Comparison of ENCODE assay signal across 24 mouse cellular contexts in genomic region chr10:99354352-99354751, GRCm38 (mm10).
DNase-seq lines count a peak whose midpoint lies in the region; ATAC-seq and TF ChIP-seq lines count a peak whose summit lies in the region.
"Had no signal": no experiment of that assay in that cellular context is flagged by ENCODE, and none has a peak within 500 bp of the region (broad histone marks: within the 10 kb centered on the region; RNA-seq: fewer than 3 reads in every experiment).

No protein-coding gene starts in this region.

- H3K4me2 ChIP-seq in kidney, postnatal 0 days (ENCODE audit: low read length) = 0 out of 2 replicates have a peak overlapping the region, but pooled peaks have one; percentile 30
- no peak overlapping the region for H3K4me2 ChIP-seq in intestine, embryonic 16.5 days (ENCODE audit: low read depth, low read length)
- H3K4me2 ChIP-seq: embryonic facial prominence, embryonic 13.5 days; forebrain, embryonic 15.5 days; heart, embryonic 11.5 days; hindbrain, embryonic 13.5 days; liver, embryonic 12.5 days; midbrain, embryonic 13.5 days; stomach, embryonic 15.5 days had no signal

- TF ChIP-seq CTCF in kidney, postnatal 0 days (IDR thresholded peaks at IDR 0.05; ENCODE audit: low read depth) = no peak
- no peak for TF ChIP-seq CTCF in ES-Bruce4 (IDR thresholded peaks at IDR 0.05; ENCODE audit: low read depth, low read length)
- TF ChIP-seq CTCF in gastrocnemius, adult 2 months (IDR thresholded peaks at IDR 0.05) = no peak

- intact Hi-C loops in gastrocnemius, adult 2 months (cut with DNase I) = no loop called here

- no peaks in the 10 kb centered on the region for H3K27me3 ChIP-seq in kidney, postnatal 0 days (ENCODE audit: insufficient read depth, low read length)
- no peaks in the 10 kb centered on the region for H3K27me3 ChIP-seq in ES-Bruce4 (ENCODE audit: control insufficient read depth, insufficient read depth, low read length, poor library complexity, severe bottlenecking)
- no peaks in the 10 kb centered on the region for H3K27me3 ChIP-seq in intestine, embryonic 16.5 days (replicated peaks; ENCODE audit: control insufficient read depth, insufficient read depth, low read length)
- H3K27me3 ChIP-seq: forebrain, embryonic 15.5 days; hindbrain, embryonic 13.5 days; liver, embryonic 12.5 days; midbrain, embryonic 13.5 days; stomach, embryonic 15.5 days had no signal

- no peak for TF ChIP-seq POLR2A in ES-Bruce4 (IDR thresholded peaks at IDR 0.05; ENCODE audit: insufficient read depth, low read length)

- H3K79me2 ChIP-seq in macrophage (ENCODE audit: inconsistent target) = no peaks in the 10 kb centered on the region

- no peak overlapping the region for H3K27ac ChIP-seq in kidney, postnatal 0 days
- peak overlapping the region; percentile 97 for H3K27ac ChIP-seq in ES-Bruce4 (ENCODE audit: insufficient read depth, low read length)
- peak overlapping the region; percentile 80 for H3K27ac ChIP-seq in intestine, embryonic 16.5 days (ENCODE audit: low read length)
- peak overlapping the region; percentile 36 for H3K27ac ChIP-seq in macrophage
- H3K27ac ChIP-seq in gastrocnemius, adult 2 months = no peak overlapping the region
- H3K27ac ChIP-seq: embryonic facial prominence, embryonic 13.5 days; forebrain, embryonic 10.5 days; forebrain, embryonic 15.5 days; hindbrain, embryonic 13.5 days; liver, embryonic 12.5 days; midbrain, embryonic 13.5 days; stomach, embryonic 15.5 days had no signal

- H3K9me3 ChIP-seq in kidney, postnatal 0 days (replicated peaks; ENCODE audit: low read length) = no peaks in the 10 kb centered on the region
- no peaks in the 10 kb centered on the region for H3K9me3 ChIP-seq in ES-Bruce4 (replicated peaks; ENCODE audit: control insufficient read depth, insufficient read depth, low read length, poor library complexity, severe bottlenecking)
- no peaks in the 10 kb centered on the region for H3K9me3 ChIP-seq in intestine, embryonic 16.5 days (ENCODE audit: control insufficient read depth, low read length)
- H3K9me3 ChIP-seq: embryonic facial prominence, embryonic 13.5 days; forebrain, embryonic 10.5 days; forebrain, embryonic 15.5 days; hindbrain, embryonic 13.5 days; liver, embryonic 12.5 days; midbrain, embryonic 13.5 days; stomach, embryonic 15.5 days had no signal

- WGBS in kidney, postnatal 0 days = 27% methylated on average over 2 of the region's 2 CpGs
- 72% methylated on average over 2 of the region's 2 CpGs for WGBS in intestine, embryonic 16.5 days
- WGBS in macrophage (ENCODE audit: missing documents) = 92% methylated on average over 2 of the region's 2 CpGs

- H3K36me3 ChIP-seq in kidney, postnatal 0 days (ENCODE audit: insufficient read depth, low read length) = no peaks in the 10 kb centered on the region
- H3K36me3 ChIP-seq in ES-Bruce4 (ENCODE audit: control insufficient read depth, insufficient read depth, low read length, poor library complexity, severe bottlenecking) = no peaks in the 10 kb centered on the region
- H3K36me3 ChIP-seq in intestine, embryonic 16.5 days (ENCODE audit: control insufficient read depth, insufficient read depth, low read length) = no peaks in the 10 kb centered on the region
- no peaks in the 10 kb centered on the region for H3K36me3 ChIP-seq in macrophage (ENCODE audit: inconsistent target)
- H3K36me3 ChIP-seq: embryonic facial prominence, embryonic 13.5 days; forebrain, embryonic 10.5 days; forebrain, embryonic 15.5 days; hindbrain, embryonic 13.5 days; liver, embryonic 12.5 days; midbrain, embryonic 13.5 days; stomach, embryonic 15.5 days had no signal

- ATAC-seq in kidney, postnatal 0 days (replicated peaks; ENCODE audit: low FRiP score, low read depth) = no peak
- peak; percentile 59 for ATAC-seq in intestine, embryonic 16.5 days
- ATAC-seq: forebrain, embryonic 15.5 days; liver, embryonic 12.5 days; lung, postnatal 0 days; midbrain, embryonic 13.5 days had no signal

- no peak for TF ChIP-seq EP300 in ES-Bruce4 (IDR thresholded peaks at IDR 0.05; ENCODE audit: insufficient read depth, low read depth, low read length)

- H3K9ac ChIP-seq in kidney, postnatal 0 days (ENCODE audit: low read depth, low read length) = no peak overlapping the region
- H3K9ac ChIP-seq in ES-Bruce4 (ENCODE audit: low read depth, poor library complexity, severe bottlenecking) = 0 out of 2 replicates have a peak overlapping the region, but pooled peaks have one; percentile 61
- no peak overlapping the region for H3K9ac ChIP-seq in intestine, embryonic 16.5 days (ENCODE audit: low read depth, low read length)
- H3K9ac ChIP-seq: embryonic facial prominence, embryonic 13.5 days; forebrain, embryonic 15.5 days; hindbrain, embryonic 13.5 days; liver, embryonic 12.5 days; midbrain, embryonic 13.5 days; stomach, embryonic 15.5 days had no signal

- H3K4me1 ChIP-seq in kidney, postnatal 0 days (replicated peaks; ENCODE audit: insufficient read depth, low read length) = peaks cover 9% of the 10 kb centered on the region; the same call in 1 of the 2 replicates
- peaks cover 4% of the 10 kb centered on the region for H3K4me1 ChIP-seq in ES-Bruce4 (ENCODE audit: control insufficient read depth, insufficient read depth, low read length)
- H3K4me1 ChIP-seq in intestine, embryonic 16.5 days (ENCODE audit: control insufficient read depth, insufficient read depth, low read length) = no peaks in the 10 kb centered on the region
- H3K4me1 ChIP-seq: hindbrain, embryonic 13.5 days; liver, embryonic 12.5 days; stomach, embryonic 15.5 days had no signal

- no peak overlapping the region for H3K4me3 ChIP-seq in kidney, postnatal 0 days (replicated peaks; ENCODE audit: low read depth, low read length)
- H3K4me3 ChIP-seq in ES-Bruce4 (ENCODE audit: low read depth, low read length) (no peak overlapping the region), macrophage (ENCODE audit: inconsistent target) (no peak overlapping the region)
- no peak overlapping the region for H3K4me3 ChIP-seq in intestine, embryonic 16.5 days (ENCODE audit: low read length)
- no peak overlapping the region for H3K4me3 ChIP-seq in gastrocnemius, adult 2 months
- H3K4me3 ChIP-seq: embryonic facial prominence, embryonic 13.5 days; forebrain, embryonic 10.5 days; forebrain, embryonic 15.5 days; hindbrain, embryonic 13.5 days; liver, embryonic 12.5 days; midbrain, embryonic 13.5 days; stomach, embryonic 15.5 days had no signal

- no peak for DNase-seq in kidney, postnatal 0 days (ENCODE audit: low spot score)
- no peak for DNase-seq in kidney, adult 18-20 months
- no peak for DNase-seq in spleen, postnatal 36 days (ENCODE audit: low spot score in 2 of 2)
- DNase-seq in gastrocnemius, adult 2 months = no peak
- no peak for DNase-seq in embryo, embryonic 11 days
- DNase-seq: cerebellum, adult 8-10 months; cerebellum, postnatal 25 days; gastrocnemius, postnatal 36 days; heart, postnatal 4 days; right cerebral cortex, adult 18-20 months; right cerebral cortex, postnatal 4 days; thymus, adult 18-20 months had no signal

Comparison
In these comparisons a context has a peak if more than half of its experiments do, and no peak if none do; other contexts are left out.
1. H3K27ac ChIP-seq: peak in ES-Bruce4 (single experiment), intestine, embryonic 16.5 days (single experiment) and macrophage (single experiment); none in kidney, postnatal 0 days (single experiment) and gastrocnemius, adult 2 months (single experiment).